Mouse (Mus musculus): ENCODE results near the gene E030025P04Rik.

DNA sequence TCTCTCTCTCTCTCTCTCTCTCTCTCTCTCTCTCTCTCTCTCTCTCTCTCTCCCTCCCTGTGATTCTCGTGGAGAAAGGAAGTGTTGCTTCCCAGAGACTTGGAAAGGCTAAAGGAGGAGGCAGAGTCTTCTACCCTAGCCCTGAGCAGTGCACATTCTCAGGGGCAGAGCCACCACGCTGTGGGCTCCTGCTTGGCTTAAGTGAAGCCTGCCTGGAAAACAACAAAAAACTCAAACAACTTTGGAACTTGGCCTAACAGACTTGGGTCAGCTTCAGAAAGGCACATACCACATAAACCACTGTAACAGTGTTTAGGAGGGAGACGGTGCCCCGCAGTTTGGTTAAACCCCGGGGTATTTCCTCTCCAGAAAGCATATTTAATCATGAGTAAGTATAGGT lies 13.5 kb upstream of the E030025P04Rik start:
- no peak for TF ChIP-seq TAL1 (IDR thresholded peaks at IDR 0.05; ENCODE audit: low read length)
- no peak for TF ChIP-seq GATA1 (IDR thresholded peaks at IDR 0.05; ENCODE audit: low read length)
